ENCODE assay signal across 19 mouse cellular contexts in the genomic region with DNA sequence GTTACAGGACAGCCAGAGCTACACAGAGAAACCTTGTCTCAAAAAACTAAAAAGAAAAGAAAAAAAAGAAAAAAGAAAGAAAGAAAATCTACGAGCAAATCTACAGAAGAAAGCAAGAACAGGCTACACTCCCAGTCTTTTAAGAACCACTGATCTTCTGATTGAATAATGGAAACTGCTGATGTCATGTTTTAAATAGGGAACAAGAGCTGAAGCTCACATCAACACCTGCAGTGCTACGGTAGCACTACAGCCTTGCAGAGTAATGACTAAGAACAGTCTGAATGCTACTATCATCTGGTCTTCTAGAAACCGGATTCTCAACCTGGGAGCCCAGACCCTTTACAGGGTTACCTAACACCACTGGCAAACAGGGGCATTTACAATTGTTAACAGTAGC.
"Had no signal": no experiment of that assay in that cellular context is flagged by ENCODE, and none has a peak within 500 bp of the region (broad histone marks: within the 10 kb centered on the region; RNA-seq: fewer than 3 reads in every experiment).

No protein-coding gene starts in this region.

- H3K9ac ChIP-seq: limb, embryonic 13.5 days; liver, embryonic 13.5 days; lung, embryonic 14.5 days; midbrain, embryonic 12.5 days; midbrain, embryonic 15.5 days; neural tube, embryonic 13.5 days had no signal

- H3K4me3 ChIP-seq: layer of hippocampus, adult 2 months; limb, embryonic 10.5 days; limb, embryonic 13.5 days; liver, embryonic 13.5 days; midbrain, embryonic 12.5 days; midbrain, embryonic 15.5 days; neural tube, embryonic 13.5 days had no signal

- H3K27ac ChIP-seq: kidney, postnatal 0 days; layer of hippocampus, adult 2 months; limb, embryonic 10.5 days; limb, embryonic 13.5 days; macrophage; midbrain, embryonic 12.5 days; midbrain, embryonic 15.5 days; neural tube, embryonic 13.5 days; stomach, postnatal 0 days had no signal

- H3K9me3 ChIP-seq: limb, embryonic 10.5 days; limb, embryonic 13.5 days; liver, embryonic 13.5 days; midbrain, embryonic 12.5 days; midbrain, embryonic 15.5 days; neural tube, embryonic 13.5 days had no signal

- H3K4me1 ChIP-seq: limb, embryonic 10.5 days; limb, embryonic 13.5 days; midbrain, embryonic 12.5 days; midbrain, embryonic 15.5 days; neural tube, embryonic 13.5 days had no signal

- DNase-seq: kidney, adult 2 months; kidney, postnatal 25 days; layer of hippocampus, adult 9-11 months; layer of hippocampus, postnatal 36 days; liver; liver, embryonic 13.5 days; lung, embryonic 14.5 days; thymus, adult 2 months; thymus, postnatal 14 days; thymus, postnatal 4 days had no signal
